Mouse (Mus musculus) Muller cell, postnatal 12 days (primary cell): ENCODE measurements around the gene Sgtb.

Source experiments
- DNase-seq: peaks from one replicate; pipeline ENCODE4 v3.0.0-alpha.2; 2015; ENCODE audit errors: inconsistent ontology term

Gene Sgtb

DNA sequence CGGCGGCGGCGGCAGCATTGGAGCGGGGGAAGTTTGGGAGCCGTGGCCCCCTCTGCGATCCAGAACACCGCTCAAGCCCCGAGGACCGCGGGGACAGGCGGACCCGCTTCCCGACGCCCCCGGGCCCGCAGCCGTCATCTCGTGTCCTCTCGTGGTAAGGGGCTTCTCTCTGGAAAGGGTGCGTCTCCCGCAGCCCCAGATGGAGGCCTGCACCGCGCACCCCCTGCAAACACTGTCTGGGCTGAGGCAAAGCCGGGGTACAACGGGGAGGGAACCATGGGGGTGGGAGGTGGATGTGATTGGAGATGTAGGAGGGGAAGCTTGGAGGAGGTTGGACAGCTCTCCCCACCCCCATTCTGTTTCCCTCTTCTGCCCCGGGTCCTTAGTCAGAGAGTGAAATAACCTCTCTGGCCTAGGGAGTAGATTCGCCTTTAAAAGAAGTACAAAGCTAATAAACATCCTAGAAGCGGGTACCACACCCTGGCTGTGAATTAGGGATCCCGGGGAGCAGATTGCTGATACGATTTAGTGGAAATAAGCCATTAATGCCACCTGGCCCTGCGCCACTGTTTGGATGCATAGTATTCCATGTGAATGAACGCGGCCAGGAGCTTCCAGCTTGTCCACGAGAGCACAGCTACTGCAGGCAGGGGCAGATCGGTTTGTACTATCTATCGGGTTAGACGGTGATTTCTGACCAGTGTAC is 428 bp downstream of the Sgtb start:
- peak; percentile 72 for DNase-seq

DNA sequence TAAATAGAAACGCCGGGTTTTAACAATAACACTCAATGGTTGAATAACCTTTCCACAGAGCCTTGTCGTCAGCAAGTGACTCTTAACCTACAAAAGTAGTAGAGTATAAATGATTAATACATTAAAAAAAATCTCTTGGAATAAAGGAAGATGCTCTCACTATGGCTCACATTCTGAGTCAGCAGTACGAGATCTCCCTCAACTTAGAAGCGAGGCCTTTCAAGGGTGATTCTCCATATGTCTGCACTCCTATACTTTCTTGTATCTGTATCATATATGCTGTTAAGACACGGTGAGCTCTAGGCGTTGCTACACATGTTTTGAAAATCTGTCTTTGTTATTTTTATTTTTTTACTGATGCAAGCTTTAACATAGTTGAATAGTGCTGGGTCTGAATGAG is 985 bp downstream of the Sgtb start:
- no peak for DNase-seq

DNA sequence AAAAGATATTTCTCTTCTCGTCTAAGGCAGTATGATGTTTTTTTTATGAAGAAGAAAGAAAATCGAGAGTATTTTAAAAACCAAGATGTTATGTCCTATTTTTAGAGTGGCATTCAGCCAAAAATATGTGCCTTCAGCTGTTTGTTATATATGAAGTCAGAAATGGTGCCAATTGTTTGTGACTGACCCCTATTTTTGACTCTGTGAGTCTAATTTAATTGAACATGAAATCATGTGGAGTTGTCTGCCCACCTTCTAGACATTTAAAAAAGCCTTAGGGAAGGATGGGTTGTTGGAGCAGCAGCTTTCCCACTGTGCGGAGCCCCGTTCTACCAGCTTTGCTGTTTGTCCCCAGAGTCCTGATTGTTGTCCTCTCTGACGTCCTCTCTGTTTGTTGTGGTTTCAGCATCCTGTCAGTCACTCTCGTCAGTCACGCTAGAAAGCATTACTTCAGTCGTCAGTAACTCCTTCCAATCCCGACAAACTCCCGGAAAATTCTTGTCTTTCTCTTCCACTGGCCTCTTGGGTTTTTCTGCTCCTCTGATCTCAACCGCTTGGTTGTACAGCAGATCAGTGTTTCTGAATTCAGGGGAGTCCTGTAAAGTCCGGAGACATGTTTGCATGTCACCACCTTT is 2.8 kb downstream of the Sgtb start:
- DNase-seq = no peak

DNA sequence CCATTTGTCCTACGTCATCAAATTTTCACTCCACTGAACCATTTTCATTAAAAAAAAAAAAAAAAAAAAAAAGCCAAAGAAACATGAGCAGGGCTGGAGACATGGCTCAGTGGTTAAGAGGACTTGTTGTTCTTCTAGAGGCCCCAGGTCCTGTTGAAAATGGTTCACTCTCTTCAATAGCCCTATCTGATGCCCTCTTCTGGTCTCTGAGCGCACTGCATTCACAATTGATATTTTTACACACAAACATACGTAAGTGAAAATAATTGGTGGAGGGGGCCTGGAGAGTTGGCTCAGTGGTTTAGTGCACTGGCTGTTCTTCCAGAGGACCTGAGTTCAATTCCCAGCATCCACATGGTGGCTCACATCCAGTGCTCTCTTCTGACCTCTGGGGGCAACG is 4.2 kb downstream of the Sgtb start:
- no peak for DNase-seq

DNA sequence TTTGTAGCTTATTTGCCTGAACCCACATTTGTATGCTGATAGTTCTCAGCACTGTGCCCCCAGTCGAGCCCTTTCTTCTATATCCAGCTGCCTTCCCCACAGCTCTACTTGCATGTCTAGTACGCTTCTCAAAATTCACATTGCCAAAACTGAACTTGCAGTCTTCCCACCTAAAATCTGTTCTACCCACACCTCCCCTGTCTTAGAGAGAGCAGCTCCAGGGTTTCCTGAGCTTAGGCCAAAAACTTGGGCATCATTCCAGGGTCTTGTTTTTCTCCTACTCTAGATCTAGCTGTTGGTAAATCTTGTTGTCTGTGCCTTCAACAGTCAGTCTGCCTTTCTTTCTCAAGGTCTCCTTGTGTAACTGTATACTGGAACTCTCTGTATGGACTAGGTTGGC is 5.3 kb downstream of the Sgtb start:
- DNase-seq = no peak

DNA sequence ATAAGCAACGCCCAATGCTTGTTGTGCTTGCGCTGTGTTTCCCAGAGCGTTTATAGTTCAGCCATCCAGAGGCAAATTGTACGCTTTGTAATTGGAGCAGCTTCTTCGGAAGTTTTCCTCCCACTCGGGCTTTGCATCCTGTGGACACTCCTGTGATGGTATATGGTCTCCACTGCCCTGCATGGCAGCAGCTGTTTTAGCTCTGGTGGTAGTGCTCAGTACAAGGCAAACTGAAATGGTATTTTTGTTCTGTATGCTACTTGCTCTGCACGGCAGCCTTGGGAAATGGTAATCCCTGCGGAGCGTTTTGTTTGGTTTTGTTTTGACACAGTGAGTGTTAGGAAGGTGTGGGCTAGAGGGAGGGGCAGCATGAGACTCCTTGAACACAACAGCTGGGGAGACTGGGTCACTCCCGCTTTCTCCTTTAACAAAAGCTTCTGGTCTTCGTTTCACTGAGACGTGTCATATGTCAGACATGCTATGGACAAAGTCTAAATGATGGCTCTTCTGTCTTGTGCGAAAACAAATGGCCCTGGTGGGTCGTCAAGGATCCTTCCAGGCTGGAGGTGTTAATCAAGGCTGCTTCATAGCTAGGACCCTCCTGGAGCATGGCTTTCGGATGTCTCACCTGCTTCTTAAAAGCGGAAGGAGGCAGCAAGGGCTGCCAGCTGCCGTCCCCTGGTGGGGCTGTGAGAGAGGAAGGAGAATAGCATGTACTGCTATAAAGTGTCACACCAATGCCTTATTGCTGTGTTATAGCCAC is 12.7 kb downstream of the Sgtb start:
- DNase-seq = no peak

DNA sequence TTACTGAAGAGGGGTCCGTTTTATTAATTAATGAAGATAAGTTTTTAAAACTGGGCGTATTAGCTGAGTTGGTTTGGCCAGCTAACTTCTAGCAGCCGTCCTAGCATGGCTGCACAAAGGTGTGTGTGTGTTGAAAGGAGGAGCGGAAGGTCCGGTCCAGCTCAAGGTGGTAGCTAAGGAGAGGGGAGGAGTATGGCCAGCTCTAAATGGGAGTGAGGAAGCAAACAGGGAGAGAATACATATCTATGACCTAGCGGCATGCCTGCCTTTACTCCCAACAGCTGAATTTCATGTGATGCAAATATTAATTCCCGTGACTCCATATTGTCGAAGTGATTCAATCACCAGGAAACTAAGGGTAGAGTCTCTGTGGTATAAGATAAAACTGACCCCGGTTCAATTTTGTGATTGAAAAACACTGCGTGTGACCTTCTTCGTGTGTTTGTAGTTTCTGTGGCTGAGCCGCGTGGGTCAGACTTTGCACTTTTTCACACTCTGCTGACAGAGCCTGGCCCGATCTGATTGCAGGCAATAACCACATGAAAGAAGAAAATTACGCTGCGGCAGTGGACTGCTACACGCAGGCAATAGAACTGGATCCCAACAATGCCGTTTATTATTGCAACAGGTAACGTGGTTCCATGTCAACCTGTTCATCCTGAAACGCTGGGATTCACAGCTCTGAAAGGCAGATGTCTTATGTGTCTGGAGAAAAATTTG is 14.3 kb downstream of the Sgtb start:
- no peak for DNase-seq

DNA sequence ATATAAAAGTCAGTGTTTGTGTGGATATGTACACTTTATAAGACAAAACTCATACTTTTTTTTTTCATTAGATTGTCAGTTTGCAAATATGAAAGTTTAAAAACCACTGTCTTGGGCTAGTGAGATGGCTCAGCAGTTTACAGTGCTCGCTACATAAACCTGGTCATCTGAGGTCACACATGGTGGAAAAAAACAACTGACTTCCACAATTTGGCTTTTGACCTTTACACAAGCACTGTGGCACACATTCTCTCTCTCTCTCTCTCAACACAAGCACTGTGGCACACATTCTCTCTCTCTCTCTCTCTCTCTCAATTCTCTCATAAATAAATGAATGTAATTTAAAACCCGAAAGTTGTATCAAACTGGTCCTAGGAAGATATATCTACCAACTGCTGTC is 23.0 kb downstream of the Sgtb start:
- DNase-seq = no peak

DNA sequence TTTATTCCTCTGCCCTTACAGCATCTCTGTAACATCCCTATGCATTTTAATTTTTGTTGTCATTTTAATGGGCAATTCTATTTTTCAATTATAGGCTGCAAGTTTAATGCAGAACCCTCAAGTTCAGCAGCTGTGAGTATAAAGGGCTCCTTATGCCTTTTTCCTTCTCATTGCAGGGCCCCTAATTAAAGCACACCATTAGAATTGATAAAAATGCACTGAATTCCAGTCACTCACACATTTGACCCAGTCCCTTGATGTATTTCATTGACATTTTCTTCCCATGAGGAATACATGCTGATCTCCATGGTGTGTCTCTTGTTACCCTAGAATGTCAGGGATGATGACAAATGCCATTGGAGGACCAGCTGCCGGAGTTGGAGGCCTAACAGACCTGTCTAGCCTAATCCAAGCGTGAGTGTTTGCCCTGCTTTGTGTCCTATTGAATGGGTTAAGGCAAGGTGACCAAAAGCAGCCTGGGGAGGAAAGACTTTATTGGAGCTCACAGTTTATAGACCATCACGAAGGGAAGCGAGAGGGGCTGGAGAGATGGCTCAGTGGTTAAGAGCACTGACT is 25.1 kb downstream of the Sgtb start:
- no peak for DNase-seq

DNA sequence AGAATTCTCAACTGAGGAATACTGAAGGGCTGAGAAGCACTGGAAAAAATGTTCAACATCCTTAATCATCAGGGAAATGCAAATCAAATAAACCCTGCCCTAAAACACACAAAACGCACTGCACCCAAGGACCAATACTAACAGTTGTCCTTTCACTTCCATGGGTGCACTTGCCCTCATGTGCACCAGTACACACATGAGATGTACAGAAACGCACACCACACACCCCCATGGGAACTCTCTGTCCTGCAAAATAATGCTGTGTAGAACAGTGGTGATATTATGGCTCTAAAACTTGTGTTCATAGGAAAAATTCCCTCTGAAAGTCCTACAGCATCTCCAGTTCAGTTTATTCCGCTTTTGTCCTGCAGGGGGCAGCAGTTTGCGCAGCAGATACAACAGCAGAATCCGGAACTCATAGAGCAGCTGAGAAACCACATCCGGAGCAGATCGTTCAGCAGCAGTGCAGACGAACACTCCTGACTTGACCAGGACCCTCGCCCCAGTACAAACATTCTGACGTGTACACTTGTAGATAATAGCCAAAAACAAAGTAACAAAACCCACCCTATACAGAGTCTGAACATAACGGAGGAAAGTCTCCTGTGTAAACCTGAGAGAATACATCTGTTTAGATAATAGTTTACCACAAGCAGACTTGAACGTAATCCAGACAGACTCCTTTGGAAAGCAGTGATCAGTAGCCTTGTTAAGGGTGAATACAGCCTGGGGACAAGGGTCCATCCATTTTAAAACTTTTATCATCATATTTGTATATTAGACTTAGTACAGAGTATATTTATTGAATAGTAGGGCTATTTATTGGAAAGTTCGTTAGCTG is 30.0 kb downstream of the Sgtb start:
- peak; percentile 35 for DNase-seq

DNA sequence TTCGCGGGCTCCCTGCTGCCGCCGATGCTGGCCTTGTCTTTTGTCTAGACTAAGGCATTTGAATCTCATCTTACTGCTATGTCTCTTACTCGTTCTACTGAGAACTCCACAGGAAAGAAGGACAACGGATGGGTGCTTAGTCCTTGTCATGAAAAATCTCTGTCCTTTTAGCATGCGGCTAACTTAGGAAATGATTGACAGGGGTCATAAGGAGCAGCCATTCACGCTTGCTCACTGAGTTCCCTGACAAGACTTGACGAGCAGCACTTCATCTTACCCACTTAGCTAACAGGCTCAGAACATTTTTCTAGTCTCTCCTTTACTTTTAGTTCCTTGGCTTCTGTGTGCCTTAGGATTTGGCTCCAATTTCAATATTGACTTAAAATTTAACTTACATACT is 35.3 kb downstream of the Sgtb start:
- DNase-seq = no peak

DNA sequence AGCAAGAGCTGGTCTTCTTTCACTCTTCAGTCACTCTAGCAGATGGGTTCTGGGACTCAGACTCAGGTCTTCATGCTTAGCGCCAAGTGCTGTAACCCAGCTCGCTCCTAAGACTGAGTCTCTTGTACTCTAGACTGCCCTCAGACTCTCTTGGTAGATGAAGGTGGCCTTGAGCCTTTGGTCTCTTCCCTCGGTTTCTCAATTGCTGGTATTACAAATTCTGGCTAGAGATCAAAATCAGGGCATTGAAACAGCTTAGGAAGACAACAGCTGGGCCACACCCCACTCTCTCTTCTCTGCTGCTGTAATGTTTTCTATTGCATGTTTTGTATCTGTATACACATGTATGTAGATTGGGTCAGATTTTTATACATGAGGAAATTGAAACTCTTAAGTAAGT is 36.1 kb downstream of the Sgtb start:
- no peak for DNase-seq

DNA sequence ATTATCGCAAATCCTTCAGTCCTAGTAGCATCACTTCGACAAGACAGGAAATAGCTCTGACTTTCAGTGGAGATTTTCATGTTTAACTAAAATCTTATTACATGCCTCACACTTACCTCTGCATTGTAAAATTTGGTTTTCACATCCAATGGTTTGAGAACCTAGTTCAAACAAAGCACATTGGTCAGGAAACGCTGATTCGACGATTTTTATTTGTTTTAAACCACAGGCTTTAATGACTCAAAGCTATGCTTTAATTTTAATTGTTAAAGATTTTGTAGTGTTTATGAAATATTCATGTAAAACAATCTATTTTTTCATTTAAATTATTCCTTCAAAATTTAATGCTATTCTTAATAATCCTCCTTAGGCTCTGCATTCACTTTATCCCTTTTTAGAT is 44.6 kb downstream of the Sgtb start:
- DNase-seq = no peak

DNA sequence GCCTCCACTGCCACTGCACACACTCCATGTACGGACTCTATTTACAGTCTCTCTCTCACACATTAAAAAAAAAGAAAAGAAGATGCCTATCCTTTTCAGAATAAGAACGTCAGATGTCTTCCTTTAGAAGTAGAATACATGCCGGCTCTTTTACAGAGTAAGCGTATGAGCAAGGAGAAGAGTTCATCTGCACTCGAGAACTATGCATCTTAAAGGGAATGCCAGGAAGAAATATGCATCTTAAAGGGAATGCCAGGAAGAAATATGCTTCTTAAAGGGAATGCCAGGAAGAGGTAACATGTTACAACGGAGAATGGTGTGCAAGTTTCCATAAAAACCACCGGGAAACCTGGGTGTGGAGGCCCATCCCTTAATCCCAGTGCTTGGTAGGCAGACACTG is 45.6 kb downstream of the Sgtb start:
- no peak for DNase-seq

DNA sequence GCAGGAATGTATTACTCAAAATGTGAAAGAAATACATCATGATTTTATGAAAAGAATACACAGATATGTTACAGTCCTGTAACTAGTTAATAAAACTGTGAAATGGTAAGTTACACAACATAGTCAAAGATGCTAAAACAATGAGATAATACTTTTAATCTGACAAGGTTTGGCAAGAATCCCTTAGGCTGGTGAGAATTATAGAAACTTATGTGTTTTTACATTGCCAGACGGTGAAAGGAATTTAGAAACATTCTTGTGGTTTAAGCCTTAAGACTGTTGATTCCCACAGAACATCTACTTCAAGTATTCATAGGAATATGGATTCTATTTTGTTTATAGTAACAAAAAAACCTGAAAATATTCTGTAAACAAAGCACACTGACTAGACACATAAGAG is 46.1 kb downstream of the Sgtb start:
- DNase-seq = peak; percentile 5

DNA sequence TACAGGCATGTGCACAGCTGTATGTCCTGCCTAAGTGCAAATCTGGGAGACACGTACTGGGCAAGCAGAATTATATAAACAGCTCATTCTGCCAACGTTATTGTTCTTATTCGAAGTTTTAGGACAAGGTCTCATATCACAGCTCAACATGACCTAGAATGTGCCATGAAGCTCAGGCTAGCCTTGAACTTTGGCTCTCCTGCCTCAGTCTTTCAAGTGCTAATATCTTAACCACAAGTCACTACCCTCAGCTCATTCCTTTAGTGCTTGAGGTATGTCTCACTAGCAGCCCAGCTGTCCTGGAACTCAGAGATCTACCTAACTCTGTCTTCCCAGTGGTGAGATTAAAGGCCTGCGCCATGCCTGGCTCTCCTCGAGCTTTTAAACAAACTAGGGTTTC is 62.2 kb downstream of the Sgtb start:
- DNase-seq = no peak

DNA sequence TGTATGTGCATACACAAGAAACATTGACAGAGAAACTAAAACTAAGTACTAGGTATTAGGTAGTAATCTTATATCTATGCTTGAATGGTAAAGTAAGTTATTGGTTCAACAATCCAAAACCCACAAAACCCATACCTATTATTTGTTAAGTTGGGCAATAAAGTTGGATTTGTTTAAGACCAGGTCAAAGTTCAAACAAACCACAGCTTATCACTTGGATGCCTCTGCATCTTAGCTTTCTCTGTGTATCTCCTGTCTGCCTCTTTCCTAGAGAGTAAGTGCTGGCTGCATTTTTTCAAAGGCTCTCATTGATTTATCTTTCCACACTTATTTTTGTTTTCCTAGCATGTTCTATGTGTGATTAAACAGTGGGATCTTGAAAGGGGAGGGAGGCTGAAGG is 63.0 kb downstream of the Sgtb start:
- DNase-seq = no peak

DNA sequence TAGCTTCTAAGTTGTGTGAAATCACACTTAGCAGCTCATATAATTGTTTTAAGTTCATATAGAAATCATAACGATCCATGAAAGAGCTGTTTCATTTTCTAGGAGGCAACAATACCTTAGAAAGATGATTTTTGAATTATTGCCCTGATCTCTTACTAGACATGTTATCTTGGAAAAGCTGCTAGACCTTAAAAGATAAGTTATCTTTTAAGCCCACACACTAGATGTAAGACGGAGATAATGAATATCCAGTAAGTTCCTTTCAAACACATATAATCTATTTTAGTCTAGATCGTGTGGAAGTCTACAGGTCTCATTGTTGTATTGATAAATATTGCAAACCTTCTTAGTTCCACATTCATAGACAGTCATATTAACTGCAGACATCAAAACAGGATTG is 67.3 kb downstream of the Sgtb start:
- DNase-seq = peak; percentile 16

DNA sequence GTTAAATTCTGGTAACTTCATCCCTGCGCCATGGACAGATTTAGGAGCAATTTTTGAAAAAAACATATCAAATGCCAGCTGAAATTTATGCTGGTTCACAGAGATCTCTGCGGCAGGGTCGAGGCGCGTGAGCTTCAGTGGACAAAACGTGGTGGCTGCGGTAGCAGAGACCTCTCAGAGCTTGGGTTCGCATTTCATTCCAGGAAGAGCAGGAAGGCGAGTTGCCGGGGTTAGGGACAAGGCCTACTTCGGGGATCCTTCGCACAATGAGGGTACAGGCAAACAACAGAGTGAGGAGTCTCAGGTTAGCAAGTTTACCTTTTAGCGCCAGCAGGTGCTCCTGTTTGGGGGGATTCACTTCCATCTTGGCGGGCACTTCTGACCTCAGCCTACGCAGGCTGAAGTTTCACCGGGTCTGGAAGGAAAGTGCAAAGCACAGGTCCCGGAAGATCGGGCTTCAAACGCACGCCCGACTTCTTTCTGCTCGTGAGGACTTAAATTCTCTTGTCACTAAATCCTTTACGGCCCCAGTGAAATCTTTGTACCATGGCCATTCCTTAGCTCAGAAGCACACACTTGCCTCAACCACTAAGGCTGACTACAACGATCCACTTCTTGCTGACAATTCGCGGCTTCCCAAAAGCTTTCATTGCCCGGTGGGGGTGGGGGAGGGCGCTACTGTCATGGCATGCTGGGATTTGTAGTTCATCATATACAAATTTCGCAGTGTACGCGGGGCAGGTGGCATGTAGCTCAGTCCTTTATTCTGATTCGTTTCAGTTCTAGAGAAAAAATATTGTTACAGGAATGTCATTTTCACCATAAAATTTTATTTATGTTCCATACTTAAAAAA is 68.5 kb downstream of the Sgtb start, which contains the start of gene Trappc13:
TSS of gene Trappc13 (minus strand) at position 674 of the 854 bp plus-strand sequence.
- DNase-seq = peak; percentile 95

DNA sequence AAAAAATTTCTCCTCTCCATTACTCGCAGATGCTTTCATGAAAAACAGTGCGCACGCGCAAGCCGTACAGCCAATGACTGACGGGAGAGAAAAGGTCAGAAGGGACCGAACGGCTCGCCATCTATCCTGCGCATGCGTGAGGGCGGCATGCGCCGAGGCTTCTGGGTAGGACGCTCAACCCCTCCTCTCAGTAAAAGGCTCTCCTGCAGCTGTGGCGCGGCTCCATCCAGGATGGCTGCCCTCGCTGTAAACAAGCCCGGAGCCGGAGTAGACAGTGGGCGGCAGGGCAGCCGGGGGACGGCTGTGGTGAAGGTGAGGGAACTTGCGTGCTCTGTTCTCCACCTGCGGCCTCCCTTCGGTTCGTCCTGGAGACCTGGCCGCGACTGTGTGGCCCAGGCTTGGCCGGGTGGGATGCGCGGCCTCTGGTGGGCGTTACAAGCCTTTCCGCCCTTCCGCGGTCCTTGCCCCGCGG is 69.1 kb downstream of the Sgtb start, which contains the start of gene Trim23:
TSS of gene Trim23 (plus strand) at position 148 of the 472 bp plus-strand sequence.
- DNase-seq = peak; percentile 96
